Mouse (Mus musculus): ENCODE measurements around the gene Ap1m1. TPM values are rescaled to one million over a fixed set of nuclear protein-coding genes. Genes with fewer than 3 reads are reported as not detected.

Gene Ap1m1
- polyA plus RNA-seq, 1 experiment from 2014 or later, result 174 TPM

- no peaks in the 10 kb centered on the region for H3K36me3 ChIP-seq (ENCODE audit: control insufficient read depth, insufficient read depth, low read length)
- no peak overlapping the region for H3K27ac ChIP-seq (ENCODE audit: low read depth, low read length)
- H3K9me3 ChIP-seq (ENCODE audit: control insufficient read depth, low read length), result no peaks in the 10 kb centered on the region
- no peak overlapping the region for H3K4me2 ChIP-seq (replicated peaks; ENCODE audit: low read depth, low read length)
- ATAC-seq (ENCODE audit: low FRiP score), result no peak
- H3K4me3 ChIP-seq (ENCODE audit: low read depth, low read length), result no peak overlapping the region
- no peak for DNase-seq (ENCODE audit: low spot score)
- no peaks in the 10 kb centered on the region for H3K27me3 ChIP-seq (ENCODE audit: control insufficient read depth, insufficient read depth, low read length)
- H3K4me1 ChIP-seq (replicated peaks; ENCODE audit: control insufficient read depth, insufficient read depth, low read length), result no peaks in the 10 kb centered on the region
- WGBS, result 73% methylated on average over 8 of the region's 8 CpGs
- H3K9ac ChIP-seq (ENCODE audit: low read depth, low read length), result no peak overlapping the region
These were observed 63.8 kb downstream of the Ap1m1 start for GRCm38 (mm10) chr8:72303633-72304032.

GRCm38 (mm10) chr8:72305210-72305905 lies 65.5 kb downstream of the Ap1m1 start, which contains the start of gene Gm10282:
Gene Gm10282 (minus strand): TSS chr8:72305260.
- DNase-seq (ENCODE audit: low spot score), result no peak
- H3K9me3 ChIP-seq (ENCODE audit: control insufficient read depth, low read length), result no peaks in the 10 kb centered on the region
- H3K4me3 ChIP-seq (ENCODE audit: low read depth, low read length), result no peak within 1 kb of the TSS
- WGBS, result 75% methylated on average over 14 of the region's 16 CpGs
- no peak within 1 kb of the TSS for H3K9ac ChIP-seq (ENCODE audit: low read depth, low read length)
- no peak within 1 kb of the TSS for H3K27ac ChIP-seq (ENCODE audit: low read depth, low read length)
- no peak within 1 kb of the TSS for H3K4me2 ChIP-seq (replicated peaks; ENCODE audit: low read depth, low read length)
- H3K36me3 ChIP-seq (ENCODE audit: control insufficient read depth, insufficient read depth, low read length), result no peaks in the 10 kb centered on the region
- no peaks in the 10 kb centered on the region for H3K4me1 ChIP-seq (replicated peaks; ENCODE audit: control insufficient read depth, insufficient read depth, low read length)
- no peaks in the 10 kb centered on the region for H3K27me3 ChIP-seq (ENCODE audit: control insufficient read depth, insufficient read depth, low read length)
- no peak for ATAC-seq (ENCODE audit: low FRiP score)

- Histone ChIP-seq H3K4me3 (ENCODE audit: low read depth, low read length) (no peak overlapping the region), H3K27ac (ENCODE audit: low read depth, low read length) (no peak overlapping the region), H3K9me3 (ENCODE audit: control insufficient read depth, low read length) (no peaks in the 10 kb centered on the region), H3K27me3 (ENCODE audit: control insufficient read depth, insufficient read depth, low read length) (no peaks in the 10 kb centered on the region), H3K9ac (ENCODE audit: low read depth, low read length) (no peak overlapping the region), H3K4me2 (replicated peaks; ENCODE audit: low read depth, low read length) (no peak overlapping the region), H3K36me3 (ENCODE audit: control insufficient read depth, insufficient read depth, low read length) (no peaks in the 10 kb centered on the region), H3K4me1 (replicated peaks; ENCODE audit: control insufficient read depth, insufficient read depth, low read length) (no peaks in the 10 kb centered on the region)
- 93% methylated on average over 5 of the region's 5 CpGs for WGBS
- ATAC-seq (ENCODE audit: low FRiP score) (no peak), DNase-seq (ENCODE audit: low spot score) (no peak)
These were observed 67.1 kb downstream of the Ap1m1 start for GRCm38 (mm10) chr8:72306913-72307312.

Other genes with a start within 250 kb of the Ap1m1 start
- gene Cyp4f18, start 230.4 kb upstream of the Ap1m1 start, polyA plus RNA-seq (2014; fragmentation: Nextera tagmentation; extraction: Ambion mirVana), result 0.56 and 0.94 TPM in 2 replicates
- gene Olfr372, start 198.8 kb upstream of the Ap1m1 start, polyA plus RNA-seq (2014; fragmentation: Nextera tagmentation; extraction: Ambion mirVana), result not detected in 2 replicates
- gene Olfr373, start 156.8 kb upstream of the Ap1m1 start, polyA plus RNA-seq (2014; fragmentation: Nextera tagmentation; extraction: Ambion mirVana), result not detected in 2 replicates
- gene Olfr374, start 133.0 kb upstream of the Ap1m1 start, polyA plus RNA-seq (2014; fragmentation: Nextera tagmentation; extraction: Ambion mirVana), result not detected in 2 replicates
- gene Tpm4, start 105.0 kb upstream of the Ap1m1 start, polyA plus RNA-seq (2014; fragmentation: Nextera tagmentation; extraction: Ambion mirVana), result 567 and 576 TPM in 2 replicates
- gene Rab8a, start 78.8 kb upstream of the Ap1m1 start, polyA plus RNA-seq (2014; fragmentation: Nextera tagmentation; extraction: Ambion mirVana), result 94.2 and 101 TPM in 2 replicates
- not detected in 2 replicates for gene Hsh2d, start 50.4 kb upstream of the Ap1m1 start, polyA plus RNA-seq (2014; fragmentation: Nextera tagmentation; extraction: Ambion mirVana)
- not detected in 2 replicates for gene Cib3, start 27.2 kb upstream of the Ap1m1 start, polyA plus RNA-seq (2014; fragmentation: Nextera tagmentation; extraction: Ambion mirVana)
- gene Gm11034, start 26.4 kb upstream of the Ap1m1 start, polyA plus RNA-seq (2014; fragmentation: Nextera tagmentation; extraction: Ambion mirVana), result not detected in 2 replicates
- 75.9 and 78.9 TPM in 2 replicates for gene Fam32a, start 20.3 kb upstream of the Ap1m1 start, polyA plus RNA-seq (2014; fragmentation: Nextera tagmentation; extraction: Ambion mirVana)
- 32.2 and 35.1 TPM in 2 replicates for gene Gm10282, start 65.2 kb downstream of the Ap1m1 start, polyA plus RNA-seq (2014; fragmentation: Nextera tagmentation; extraction: Ambion mirVana)
- gene Klf2, start 79.0 kb downstream of the Ap1m1 start, polyA plus RNA-seq (2014; fragmentation: Nextera tagmentation; extraction: Ambion mirVana), result 4.4 and 4.8 TPM in 2 replicates
- gene Eps15l1, start 181.4 kb downstream of the Ap1m1 start, polyA plus RNA-seq (2014; fragmentation: Nextera tagmentation; extraction: Ambion mirVana), result 73.4 and 75.9 TPM in 2 replicates
- 0.74 and 1.3 TPM in 2 replicates for gene Calr3, start 203.9 kb downstream of the Ap1m1 start, polyA plus RNA-seq (2014; fragmentation: Nextera tagmentation; extraction: Ambion mirVana)
- gene 1700030K09Rik, start 203.9 kb downstream of the Ap1m1 start, polyA plus RNA-seq (2014; fragmentation: Nextera tagmentation; extraction: Ambion mirVana), result 11.4 and 13.4 TPM in 2 replicates
- gene Cherp, start 235.2 kb downstream of the Ap1m1 start, polyA plus RNA-seq (2014; fragmentation: Nextera tagmentation; extraction: Ambion mirVana), result 49.8 and 53.0 TPM in 2 replicates

All from hindbrain, embryonic 11.5 days (tissue).